Mouse (Mus musculus) neutrophil, adult 59 days (primary cell): ENCODE measurements around the gene Vmn2r108. TPM values are rescaled to one million over a fixed set of nuclear protein-coding genes. Genes with fewer than 3 reads are reported as not detected.

Experiments used
- total RNA-seq, 2 experiments: library from RNA; stranded (reverse); gene quantifications; 1 replicate in 1 of 2; 2 replicates in 1 of 2; pipeline ENCODE4 v1.2.4; 2023

Vmn2r108 gene
- not detected for total RNA-seq

GRCm38 (mm10) chr17:20481231-20481630 is at the start of gene Vmn2r108:
Gene Vmn2r108, minus strand, starts transcription at chr17:20481331.

GRCm38 (mm10) chr17:20497858-20498257 is 16.7 kb upstream of the Vmn2r108 start, which contains the start of gene Vmn1r225:
Gene Vmn1r225, plus strand, starts transcription at chr17:20498158.

GRCm38 (mm10) chr17:20413846-20414245 is 67.3 kb downstream of the Vmn2r108 start, which contains the start of gene Vmn1r224:
Gene Vmn1r224, plus strand, starts transcription at chr17:20414146.

Other genes starting within 250 kb of the Vmn2r108 start
- not detected for gene Vmn2r105, start 246.3 kb downstream of the Vmn2r108 start, total RNA-seq
- gene Vmn2r106, start 195.8 kb downstream of the Vmn2r108 start, total RNA-seq: not detected
- gene Vmn2r107, start 136.1 kb downstream of the Vmn2r108 start, total RNA-seq: not detected
- gene Vmn1r224, start 67.2 kb downstream of the Vmn2r108 start, total RNA-seq: not detected
- not detected for gene Vmn1r225, start 16.8 kb upstream of the Vmn2r108 start, total RNA-seq
- gene Vmn2r109, start 83.4 kb upstream of the Vmn2r108 start, total RNA-seq: not detected
- gene Vmn2r110, start 115.1 kb upstream of the Vmn2r108 start, total RNA-seq: not detected
- gene Fpr-rs3, start 143.5 kb upstream of the Vmn2r108 start, total RNA-seq: not detected
- not detected for gene Vmn1r226, start 201.5 kb upstream of the Vmn2r108 start, total RNA-seq
- not detected for gene Vmn1r227, start 248.5 kb upstream of the Vmn2r108 start, total RNA-seq